Mouse (Mus musculus) forebrain, embryonic 10.5 days (tissue): ENCODE data around the gene Dusp22. TPM values are rescaled to one million over a fixed set of nuclear protein-coding genes. Genes with fewer than 3 reads are reported as not detected.

Experiments
- DNase-seq: peaks from one replicate; pipeline ENCODE4 v3.0.0-alpha.2; 2017; ENCODE audit warnings: low spot score; ENCODE audit errors: extremely low spot score
- H3K27ac ChIP-seq: fragments of 300-500 bp; sonication (generic); 2 replicates; pipeline ENCODE4 v1.5.1; 2016; ENCODE audit warnings: mild to moderate bottlenecking
- H3K27me3 ChIP-seq: fragments of 300-500 bp; sonication (generic); 2 replicates; pipeline ENCODE4 v1.6.1; 2016; ENCODE audit warnings: mild to moderate bottlenecking; ENCODE audit not compliant: poor library complexity, severe bottlenecking
- H3K36me3 ChIP-seq: fragments of 300-500 bp; sonication (generic); replicated peaks from 2 replicates; pipeline ENCODE4 v1.6.1; 2016; ENCODE audit warnings: mild to moderate bottlenecking, moderate library complexity
- H3K4me1 ChIP-seq: fragments of 300-500 bp; sonication (generic); 2 replicates; pipeline ENCODE4 v1.6.1; 2016
- H3K4me3 ChIP-seq: fragments of 300-500 bp; sonication (generic); 2 replicates; pipeline ENCODE4 v1.5.1; 2016; ENCODE audit warnings: mild to moderate bottlenecking, moderate library complexity
- H3K9me3 ChIP-seq: fragments of 300-500 bp; sonication (generic); 2 replicates; pipeline ENCODE4 v1.6.1; 2016; ENCODE audit warnings: mild to moderate bottlenecking, moderate library complexity
- WGBS: fragments of 180-500 bp; shearing (Covaris S2); methylation state at CpG from one replicate; pipeline ENCODE4 v1.1.7; 2016; 5-methylcytosine and 5-hydroxymethylcytosine counted together
- polyA plus RNA-seq: library from polyadenylated mRNA; unstranded; fragments of >200 nt; fragmentation: Nextera tagmentation; extraction: Ambion mirVana; gene quantifications from 2 replicates; pipeline ENCODE4 v1.2.1, GENCODE M21; 2016

Gene Dusp22
- polyA plus RNA-seq, 1 experiment from 2014 or later = 16.9 TPM

DNA sequence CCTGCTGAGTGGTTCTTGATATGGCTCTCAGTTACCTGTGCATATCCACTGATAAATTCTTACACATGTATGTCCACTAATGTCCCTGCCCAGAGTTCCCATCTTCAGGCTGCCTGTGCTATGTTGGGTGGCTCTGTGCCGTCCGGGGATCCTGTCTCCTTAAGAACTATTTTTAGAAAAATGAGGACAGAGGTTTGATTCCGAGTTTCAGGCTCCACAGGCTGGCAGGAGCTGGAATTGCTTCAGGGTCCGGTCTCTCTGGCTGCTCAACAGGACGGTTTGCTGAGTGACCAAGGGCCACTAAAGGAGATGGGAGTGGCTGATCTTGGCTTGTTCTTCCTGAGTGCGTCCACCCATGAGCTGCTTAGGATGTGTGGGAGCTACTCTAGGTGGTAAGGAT is 69.4 kb downstream of the Dusp22 start:
- Histone ChIP-seq H3K4me1 (peaks cover 9% of the 10 kb centered on the region), H3K9me3 (no peaks in the 10 kb centered on the region), H3K27me3 (no peaks in the 10 kb centered on the region), H3K36me3 (no peaks in the 10 kb centered on the region), H3K4me3 (no peak overlapping the region), H3K27ac (no peak overlapping the region)
- WGBS = 61% methylated on average over 6 of the region's 6 CpGs
- DNase-seq = no peak

DNA sequence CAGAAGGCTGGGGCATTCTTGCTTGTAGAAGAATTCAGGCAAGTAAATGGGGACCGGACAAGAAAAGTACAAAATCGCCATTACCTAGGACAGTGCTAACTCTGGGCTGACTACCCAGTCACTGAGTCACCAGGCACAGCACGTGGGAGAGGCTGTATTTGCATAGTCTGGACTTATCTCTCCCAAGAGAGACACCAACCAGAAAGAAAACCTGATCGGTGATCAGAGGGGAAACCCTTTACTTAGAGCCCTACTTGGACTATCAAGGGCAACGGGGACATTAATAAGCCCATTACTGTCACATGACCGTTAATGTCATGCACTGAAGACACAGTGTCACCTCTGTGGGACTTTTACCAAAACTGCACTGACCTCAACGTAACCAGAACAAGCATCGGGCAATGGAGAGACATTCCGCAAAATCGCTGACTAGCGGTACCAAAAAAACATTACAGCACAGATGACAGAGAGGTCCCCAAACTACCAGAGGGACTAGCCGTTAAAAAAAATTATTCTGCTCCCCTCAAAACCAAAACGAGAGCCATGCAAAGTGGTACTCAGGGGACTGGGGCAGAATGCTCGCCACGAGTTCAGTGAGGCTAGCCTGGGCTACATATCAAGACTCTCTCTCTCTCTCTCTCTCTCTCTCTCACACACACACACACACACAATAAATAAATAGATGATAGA is 70.5 kb downstream of the Dusp22 start:
- WGBS = 89% methylated on average over 15 of the region's 15 CpGs
- peaks cover 1% of the 10 kb centered on the region for H3K4me1 ChIP-seq
- no peaks in the 10 kb centered on the region for H3K36me3 ChIP-seq
- H3K27ac ChIP-seq = no peak overlapping the region
- no peak for DNase-seq
- no peaks in the 10 kb centered on the region for H3K27me3 ChIP-seq
- no peaks in the 10 kb centered on the region for H3K9me3 ChIP-seq
- H3K4me3 ChIP-seq = no peak overlapping the region

DNA sequence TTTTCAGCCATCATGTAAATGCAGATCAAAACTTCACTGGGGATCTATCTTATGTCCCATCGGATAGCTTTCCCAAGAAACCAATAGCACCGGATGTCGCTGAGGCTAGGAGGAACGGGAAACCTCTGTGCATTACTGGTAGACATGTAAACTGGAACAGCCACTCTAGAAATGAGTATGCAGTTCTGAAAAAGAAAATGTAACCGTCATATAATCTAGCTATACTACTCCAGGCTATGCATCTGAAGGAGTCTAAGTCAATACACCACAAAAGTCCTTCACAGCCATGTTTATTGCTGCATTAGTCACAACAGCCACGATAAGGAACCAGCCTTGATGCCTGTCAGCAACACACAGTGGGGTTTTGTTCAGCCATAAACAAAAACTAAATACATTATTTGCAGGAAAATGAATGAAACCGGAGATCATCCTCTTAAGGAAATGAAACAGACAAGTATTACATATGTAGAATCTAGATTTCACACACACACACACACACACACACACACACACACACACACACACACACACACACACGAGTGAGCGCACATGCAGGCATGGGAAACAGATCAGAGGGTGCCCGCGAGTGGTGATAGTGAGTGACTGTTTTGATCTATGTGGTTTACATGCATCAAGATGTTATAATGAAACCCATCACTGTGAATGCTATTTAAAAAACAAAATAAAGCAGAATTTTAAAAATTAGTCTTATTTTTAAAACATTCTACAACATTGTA is 73.1 kb downstream of the Dusp22 start:
- no peak overlapping the region for H3K4me3 ChIP-seq
- H3K4me1 ChIP-seq = no peaks in the 10 kb centered on the region
- H3K9me3 ChIP-seq = no peaks in the 10 kb centered on the region
- H3K27ac ChIP-seq = no peak overlapping the region
- 87% methylated on average over 11 of the region's 11 CpGs for WGBS
- no peak for DNase-seq
- no peaks in the 10 kb centered on the region for H3K27me3 ChIP-seq
- no peaks in the 10 kb centered on the region for H3K36me3 ChIP-seq

DNA sequence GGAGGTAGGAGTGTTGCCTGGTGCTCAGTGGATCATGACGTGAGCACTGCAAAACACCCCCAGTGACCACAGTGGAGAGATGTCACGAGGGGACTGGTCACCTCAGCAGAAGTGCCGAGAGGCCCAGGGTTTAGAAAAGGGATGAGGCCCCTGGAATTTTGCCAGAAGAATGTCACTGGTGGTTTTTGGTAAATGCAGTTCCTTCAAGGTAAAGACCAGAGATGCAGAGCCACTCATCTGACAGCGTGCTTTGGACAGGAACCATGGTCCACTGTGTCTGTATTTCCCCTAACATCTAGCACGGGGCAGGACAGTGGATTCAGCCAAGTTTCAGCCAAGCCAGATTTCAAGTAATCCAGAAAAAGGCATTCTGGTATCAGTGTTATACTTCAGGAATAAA is 76.9 kb downstream of the Dusp22 start:
- Histone ChIP-seq H3K4me3 (no peak overlapping the region), H3K9me3 (no peaks in the 10 kb centered on the region), H3K27ac (no peak overlapping the region), H3K36me3 (no peaks in the 10 kb centered on the region), H3K27me3 (no peaks in the 10 kb centered on the region), H3K4me1 (no peaks in the 10 kb centered on the region)
- WGBS = 92% methylated on average over 5 of the region's 5 CpGs
- DNase-seq = no peak

DNA sequence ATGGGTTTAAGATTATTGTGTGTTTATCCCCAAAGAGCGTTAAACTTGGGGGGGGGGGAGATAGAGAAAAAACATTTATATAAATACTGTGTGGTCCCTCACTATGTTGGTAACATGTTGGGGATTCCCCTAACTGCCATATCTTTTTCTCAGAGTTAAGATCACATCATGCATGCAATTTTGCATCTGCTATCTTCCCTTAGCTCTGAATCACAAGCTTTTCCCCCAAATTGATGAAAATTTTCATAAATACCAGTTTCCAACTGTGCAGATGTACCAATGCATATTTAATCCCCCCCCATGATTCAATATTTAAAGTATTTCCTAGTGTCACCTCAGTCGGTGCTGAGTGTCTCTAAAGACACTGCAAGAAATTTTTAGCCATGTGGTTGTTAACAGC is 77.5 kb downstream of the Dusp22 start:
- Histone ChIP-seq H3K4me3 (no peak overlapping the region), H3K9me3 (no peaks in the 10 kb centered on the region), H3K36me3 (no peaks in the 10 kb centered on the region), H3K4me1 (no peaks in the 10 kb centered on the region), H3K27ac (no peak overlapping the region), H3K27me3 (no peaks in the 10 kb centered on the region)
- no peak for DNase-seq
- 92% methylated on average over 2 of the region's 2 CpGs for WGBS

DNA sequence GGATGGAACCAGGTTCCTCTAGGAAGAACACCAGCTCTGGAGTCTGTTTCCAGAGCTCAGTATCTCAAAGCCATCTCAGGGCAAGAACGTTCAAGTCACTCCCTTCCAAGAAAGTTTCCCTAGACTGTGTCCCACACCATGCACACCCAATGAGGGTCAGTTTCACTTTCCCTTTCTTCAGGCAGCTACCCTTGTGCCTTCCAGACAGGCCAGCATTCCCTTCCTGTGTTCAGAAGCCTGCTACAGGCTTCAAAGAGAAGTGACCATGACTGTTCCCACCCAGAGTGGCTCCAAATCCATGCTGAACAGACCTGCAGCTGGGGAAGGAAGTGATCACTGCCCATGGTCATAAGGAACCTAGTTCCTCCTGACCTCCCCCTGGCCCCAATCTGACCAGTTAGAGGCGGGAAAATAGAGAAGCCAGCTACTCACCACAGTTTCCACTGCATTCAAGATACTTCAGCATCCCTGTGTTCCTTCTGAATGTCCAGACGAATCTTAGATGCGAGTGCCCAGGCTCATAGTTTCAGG is 78.6 kb downstream of the Dusp22 start:
- Histone ChIP-seq H3K27me3 (no peaks in the 10 kb centered on the region), H3K9me3 (no peaks in the 10 kb centered on the region), H3K4me3 (no peak overlapping the region), H3K4me1 (no peaks in the 10 kb centered on the region), H3K27ac (no peak overlapping the region), H3K36me3 (no peaks in the 10 kb centered on the region)
- WGBS = 88% methylated on average over 4 of the region's 4 CpGs
- no peak for DNase-seq

DNA sequence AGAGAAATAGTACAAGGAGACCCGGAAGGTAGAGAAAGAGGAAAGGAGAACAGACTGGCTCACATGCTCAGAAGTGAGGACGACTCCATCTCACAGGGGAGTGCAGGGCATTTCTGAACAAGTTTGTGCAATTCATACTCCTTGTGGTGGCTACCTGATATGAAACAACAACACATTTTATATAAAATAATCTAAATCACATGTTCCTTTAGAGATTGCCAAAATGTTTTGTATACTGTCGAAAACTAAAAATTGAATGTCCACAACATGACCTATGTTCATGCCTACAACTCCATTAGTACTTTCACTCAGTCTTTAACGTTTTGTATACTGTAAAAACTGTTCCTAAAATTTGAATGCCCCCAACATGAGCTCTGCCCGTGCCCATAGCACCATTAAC is 81.4 kb downstream of the Dusp22 start:
- 82% methylated on average over 5 of the region's 5 CpGs for WGBS
- H3K9me3 ChIP-seq = no peaks in the 10 kb centered on the region
- no peaks in the 10 kb centered on the region for H3K36me3 ChIP-seq
- no peaks in the 10 kb centered on the region for H3K4me1 ChIP-seq
- no peak overlapping the region for H3K27ac ChIP-seq
- H3K4me3 ChIP-seq = no peak overlapping the region
- no peaks in the 10 kb centered on the region for H3K27me3 ChIP-seq
- no peak for DNase-seq

DNA sequence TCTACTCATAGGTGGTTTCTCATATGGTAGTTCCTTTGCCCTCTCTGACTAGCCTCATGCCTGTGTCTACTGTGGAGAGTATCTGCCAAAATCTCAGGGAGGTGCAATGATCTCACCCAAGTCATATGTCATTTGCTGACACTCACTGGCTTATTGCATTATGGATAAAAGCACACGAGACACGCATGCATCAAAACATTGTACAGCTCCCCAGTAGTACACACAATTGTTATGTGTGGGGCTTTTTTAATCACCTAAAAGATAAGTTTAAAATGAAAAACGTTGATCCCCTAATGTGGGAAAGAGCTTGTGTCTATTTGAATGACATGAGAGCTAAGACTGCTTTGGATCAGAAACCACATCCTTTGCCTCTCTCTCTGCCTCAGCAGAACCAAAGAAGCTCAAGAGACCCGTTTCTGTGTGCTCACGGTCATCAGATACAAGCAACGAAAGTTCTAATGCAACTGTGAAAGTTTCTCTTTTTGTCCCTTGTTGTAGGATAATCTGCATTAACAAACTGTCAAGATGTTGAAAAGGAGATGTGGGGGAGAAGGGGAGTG is 82.7 kb downstream of the Dusp22 start:
- H3K36me3 ChIP-seq = no peaks in the 10 kb centered on the region
- H3K27ac ChIP-seq = no peak overlapping the region
- H3K4me1 ChIP-seq = no peaks in the 10 kb centered on the region
- no peak for DNase-seq
- WGBS = 83% methylated on average over 6 of the region's 6 CpGs
- peaks cover 11% of the 10 kb centered on the region for H3K27me3 ChIP-seq
- no peak overlapping the region for H3K4me3 ChIP-seq
- no peaks in the 10 kb centered on the region for H3K9me3 ChIP-seq

DNA sequence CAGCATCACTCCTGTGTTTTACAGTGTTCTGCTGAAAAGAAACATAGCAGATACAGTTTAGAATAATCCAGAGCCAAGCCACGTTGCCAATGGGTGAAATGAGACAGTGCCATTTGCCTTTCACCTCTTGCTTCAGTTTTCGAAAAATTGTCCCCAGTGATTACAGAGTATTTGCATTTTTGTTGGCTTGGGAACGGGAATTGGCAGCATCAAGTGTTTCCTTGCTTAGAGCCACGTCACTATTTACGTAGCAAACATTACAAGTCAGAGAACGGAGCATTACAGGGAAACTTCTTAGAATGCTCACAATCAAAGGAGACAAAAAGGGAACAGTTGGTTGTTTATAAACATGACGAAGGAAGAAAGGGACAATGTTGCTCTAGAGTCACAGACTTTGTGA is 85.3 kb downstream of the Dusp22 start:
- H3K4me3 ChIP-seq = no peak overlapping the region
- peaks cover 16% of the 10 kb centered on the region for H3K4me1 ChIP-seq
- no peak overlapping the region for H3K27ac ChIP-seq
- no peaks in the 10 kb centered on the region for H3K9me3 ChIP-seq
- H3K36me3 ChIP-seq = no peaks in the 10 kb centered on the region
- 86% methylated on average over 7 of the region's 7 CpGs for WGBS
- peaks cover 38% of the 10 kb centered on the region for H3K27me3 ChIP-seq
- no peak for DNase-seq

DNA sequence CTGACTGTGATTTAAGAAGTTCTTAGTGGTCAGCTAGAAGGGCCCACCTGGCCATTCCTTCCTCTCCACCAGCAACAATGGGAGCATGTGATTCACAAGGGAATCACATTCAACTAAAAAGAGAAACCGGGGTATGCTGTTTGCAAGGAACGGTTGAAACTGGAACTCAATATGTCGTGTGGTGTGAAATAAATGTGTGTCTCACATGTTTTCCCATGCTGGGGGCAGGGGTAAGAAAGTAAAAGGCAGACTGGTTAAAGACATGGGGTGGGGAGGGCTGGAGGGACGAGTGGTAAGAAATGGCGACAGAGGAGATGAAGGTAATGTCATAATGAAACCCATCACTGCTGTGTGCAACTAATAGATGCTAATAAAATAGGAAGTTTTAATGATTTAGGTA is 87.3 kb downstream of the Dusp22 start:
- no peak overlapping the region for H3K27ac ChIP-seq
- no peak for DNase-seq
- H3K4me1 ChIP-seq = peaks cover 29% of the 10 kb centered on the region
- H3K9me3 ChIP-seq = no peaks in the 10 kb centered on the region
- no peak overlapping the region for H3K4me3 ChIP-seq
- peaks cover 57% of the 10 kb centered on the region for H3K27me3 ChIP-seq
- 85% methylated on average over 5 of the region's 5 CpGs for WGBS
- no peaks in the 10 kb centered on the region for H3K36me3 ChIP-seq

DNA sequence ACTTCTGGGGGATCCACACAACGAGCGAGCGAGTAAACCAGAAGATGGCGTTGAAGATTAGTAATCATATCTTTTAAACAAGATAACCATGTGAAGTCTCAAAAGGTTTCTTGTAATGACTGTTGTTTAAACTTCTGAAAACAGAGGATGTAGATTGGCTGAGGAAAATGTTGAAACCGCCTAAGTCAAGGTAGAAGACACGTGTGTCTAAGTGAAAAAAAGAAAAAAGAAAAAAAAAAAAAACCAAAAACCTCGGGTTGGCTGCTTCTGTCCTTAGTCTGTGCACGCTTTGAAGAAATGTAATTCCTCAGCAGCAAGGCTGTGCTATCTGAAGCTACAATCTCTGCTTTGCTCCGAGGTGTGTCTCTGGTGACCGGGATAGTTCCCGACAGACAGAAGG is 87.7 kb downstream of the Dusp22 start:
- no peak for DNase-seq
- H3K4me3 ChIP-seq = no peak overlapping the region
- 80% methylated on average over 11 of the region's 11 CpGs for WGBS
- H3K27me3 ChIP-seq = peaks cover 61% of the 10 kb centered on the region
- no peak overlapping the region for H3K27ac ChIP-seq
- peaks cover 29% of the 10 kb centered on the region for H3K4me1 ChIP-seq
- no peaks in the 10 kb centered on the region for H3K9me3 ChIP-seq
- no peaks in the 10 kb centered on the region for H3K36me3 ChIP-seq

DNA sequence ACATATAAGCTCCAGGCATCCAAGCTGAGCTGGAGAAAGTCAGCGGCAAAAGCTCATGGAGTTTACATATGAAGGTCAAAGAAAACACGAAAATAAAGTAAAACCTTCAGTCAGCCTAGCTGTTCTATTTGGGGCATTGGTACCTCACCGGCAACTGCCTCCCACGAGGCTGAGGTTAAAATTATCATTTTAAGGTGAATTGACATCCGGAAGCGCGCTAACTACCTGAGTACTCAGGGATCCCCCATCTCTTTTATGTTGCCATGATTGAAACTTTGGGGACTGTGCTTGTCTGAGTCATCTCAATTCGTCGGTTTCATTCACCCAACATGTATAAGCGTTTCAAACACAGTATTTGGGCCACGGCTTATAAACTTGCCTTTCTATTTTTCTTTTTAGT is 88.5 kb downstream of the Dusp22 start:
- WGBS = 59% methylated on average over 11 of the region's 11 CpGs
- peaks cover 70% of the 10 kb centered on the region for H3K27me3 ChIP-seq
- H3K27ac ChIP-seq = no peak overlapping the region
- H3K36me3 ChIP-seq = no peaks in the 10 kb centered on the region
- peaks cover 29% of the 10 kb centered on the region for H3K4me1 ChIP-seq
- H3K9me3 ChIP-seq = no peaks in the 10 kb centered on the region
- no peak for DNase-seq
- H3K4me3 ChIP-seq = peak overlapping the region; percentile 57

DNA sequence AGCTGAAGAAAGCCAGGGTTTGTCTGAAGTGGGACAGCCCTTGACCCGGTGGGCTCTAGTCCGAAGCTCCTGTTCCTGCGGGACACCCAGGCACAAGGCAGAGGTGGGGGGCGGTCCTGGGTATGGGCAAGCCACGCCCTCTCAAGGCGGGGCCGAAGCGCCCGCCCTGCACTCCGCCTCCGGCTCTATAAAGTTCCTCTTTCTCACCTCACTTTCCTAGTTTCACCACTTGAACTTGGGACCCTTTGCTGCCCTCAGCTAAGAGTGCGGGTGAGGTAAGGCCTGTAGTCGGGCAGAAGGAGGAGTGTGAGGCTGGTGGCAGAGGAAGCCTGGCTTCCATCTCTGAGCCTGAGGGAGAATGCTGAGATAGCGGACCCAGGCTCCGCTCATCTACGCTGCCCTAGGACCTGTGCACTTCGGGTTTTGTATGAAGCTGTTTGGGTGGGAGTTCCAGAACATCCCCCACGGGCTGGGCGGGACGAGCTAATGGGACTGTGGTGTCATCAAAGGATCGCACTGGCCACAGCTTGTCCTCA is 89.3 kb downstream of the Dusp22 start, which contains the start of gene Irf4:
TSS of gene Irf4 (plus strand) at position 206 of the 536 bp plus-strand sequence.
- Histone ChIP-seq H3K4me1 (peaks cover 29% of the 10 kb centered on the region), H3K9me3 (no peaks in the 10 kb centered on the region), H3K27ac (no peak within 1 kb of the TSS), H3K27me3 (peaks cover 73% of the 10 kb centered on the region), H3K4me3 (peak within 1 kb of the TSS; percentile 57), H3K36me3 (no peaks in the 10 kb centered on the region)
- peak; percentile 31 for DNase-seq
- under 1% methylated on average over 21 of the region's 21 CpGs for WGBS
